8 mouse cellular contexts compared by ENCODE assay signal in genomic region chr12:105336421-105337289, GRCm38 (mm10). TPM values are rescaled to one million over a fixed set of nuclear protein-coding genes. Genes with fewer than 3 reads are reported as not detected.
DNase-seq lines count a peak whose midpoint lies in the region; ATAC-seq lines count a peak whose summit lies in the region.

No protein-coding gene starts in this region.

- H3K27ac ChIP-seq in kidney, embryonic 15.5 days: no peak overlapping the region
- H3K27ac ChIP-seq in midbrain, embryonic 16.5 days (ENCODE audit: low read length): peak overlapping the region; percentile 91

- WGBS in kidney, embryonic 15.5 days: under 1% methylated on average over 76 of the region's 77 CpGs
- WGBS in midbrain, embryonic 16.5 days: 0% methylated on average over 70 of the region's 77 CpGs

- H3K9me3 ChIP-seq in kidney, embryonic 15.5 days (replicated peaks): no peaks in the 10 kb centered on the region
- H3K9me3 ChIP-seq in midbrain, embryonic 16.5 days (replicated peaks; ENCODE audit: control insufficient read depth, low read length, poor library complexity, severe bottlenecking): no peaks in the 10 kb centered on the region

- ATAC-seq in kidney, embryonic 15.5 days (replicated peaks; ENCODE audit: low FRiP score): peak; percentile 60
- peak; percentile 72 for ATAC-seq in frontal cortex, adult (ENCODE audit: low TSS enrichment)
- peak; percentile 96 for ATAC-seq in midbrain, embryonic 16.5 days
- ATAC-seq in megakaryocyte-erythroid progenitor cell, adult 5-6 weeks (replicated peaks; ENCODE audit: low FRiP score, low TSS enrichment, poor library complexity, severe bottlenecking): no peak

- peak overlapping the region; percentile 51 for H3K4me3 ChIP-seq in kidney, embryonic 15.5 days (replicated peaks)
- H3K4me3 ChIP-seq in midbrain, embryonic 16.5 days (ENCODE audit: low read depth, low read length): peak overlapping the region; percentile 78

- peaks cover 17% of the 10 kb centered on the region for H3K4me1 ChIP-seq in kidney, embryonic 15.5 days
- peaks cover 29% of the 10 kb centered on the region for H3K4me1 ChIP-seq in midbrain, embryonic 16.5 days (ENCODE audit: control insufficient read depth, insufficient read depth, low read length)

- no peaks in the 10 kb centered on the region for H3K36me3 ChIP-seq in kidney, embryonic 15.5 days
- no peaks in the 10 kb centered on the region for H3K36me3 ChIP-seq in midbrain, embryonic 16.5 days (ENCODE audit: control insufficient read depth, insufficient read depth, low read length)

- peaks cover 63% of the 10 kb centered on the region for H3K27me3 ChIP-seq in kidney, embryonic 15.5 days
- H3K27me3 ChIP-seq in midbrain, embryonic 16.5 days (ENCODE audit: control insufficient read depth, insufficient read depth, low read depth, low read length): no peaks in the 10 kb centered on the region

- peak overlapping the region; percentile 21; the same call in 1 of the 2 replicates for H3K9ac ChIP-seq in kidney, embryonic 15.5 days
- peak overlapping the region; percentile 84 for H3K9ac ChIP-seq in midbrain, embryonic 16.5 days (ENCODE audit: low read depth, low read length)

- H3K4me2 ChIP-seq in kidney, embryonic 15.5 days: peak overlapping the region; percentile 99
- peak overlapping the region; percentile 79 for H3K4me2 ChIP-seq in midbrain, embryonic 16.5 days (ENCODE audit: low read length)

- no peak for DNase-seq in kidney, adult 8-10 months
- DNase-seq in cerebellum, adult 9-10 months: peak; percentile 67
- peak; percentile 34 to 49 for DNase-seq in left cerebral cortex, adult 18-20 months (ENCODE audit: low spot score in 2 of 2)
- DNase-seq in lung, postnatal 25 days (ENCODE audit: low spot score): no peak

RNA-seq across cellular contexts. Expression of gene Tunar, which starts 3.0 kb away (rescaled TPM):
- 0.08 and 0.12 TPM in 2 replicates for polyA plus RNA-seq in kidney, embryonic 15.5 days (2015; fragmentation: Nextera tagmentation; extraction: Ambion mirVana)
- total RNA-seq in left cerebral cortex, adult 18-20 months (2021): 1 to 10 TPM; 8.7 to 9.4 TPM
- polyA plus RNA-seq in midbrain, embryonic 16.5 days (2015; fragmentation: Nextera tagmentation; extraction: Ambion mirVana): 19.7 and 23.4 TPM in 2 replicates
- total RNA-seq in megakaryocyte-erythroid progenitor cell, adult 5-6 weeks (2014; fragmentation: Nextera tagmentation): not detected in 2 replicates
- not detected in 2 replicates for total RNA-seq in megakaryocyte-erythroid progenitor cell, adult 5-6 weeks (2017)

Comparison
In these comparisons a context has a peak if more than half of its experiments do, and no peak if none do; other contexts are left out.
1. DNase-seq: peak in cerebellum, adult 9-10 months (single experiment) and left cerebral cortex, adult 18-20 months (2 of 2); none in kidney, adult 8-10 months (0 of 2) and lung, postnatal 25 days (single experiment).
2. RNA of gene Tunar, which starts 3.0 kb away (total RNA-seq): 8.7 to 9.4 TPM in left cerebral cortex, adult 18-20 months; not detected in megakaryocyte-erythroid progenitor cell, adult 5-6 weeks; every median in the first group is over 4 times any median in the second.